ENCODE assay signal across 9 mouse cellular contexts in genomic region chr1:64757254-64757653, GRCm38 (mm10). TPM values are rescaled to one million over a fixed set of nuclear protein-coding genes. Genes with fewer than 3 reads are reported as not detected.
A peak's percentile ranks its signal among the peaks of the same experiment; 100 is the strongest.
DNase-seq lines count a peak whose midpoint lies in the region; ATAC-seq lines count a peak whose summit lies in the region.
"Had no signal": no experiment of that assay in that cellular context is flagged by ENCODE, and none has a peak within 500 bp of the region (broad histone marks: within the 10 kb centered on the region; RNA-seq: fewer than 3 reads in every experiment).

No protein-coding gene starts in this region.

- ATAC-seq in CD4-positive, CD25-positive, alpha-beta regulatory T cell, adult 4 months: no peak
- ATAC-seq: midbrain, embryonic 13.5 days had no signal

- intact Hi-C loops in heart, postnatal 10 days (cut with DNase I): no loop called here
- intact Hi-C loops in left cerebral cortex, postnatal 25 days (cut with DNase I): no loop called here

- peak; percentile 22 to 29 for DNase-seq in heart, adult 9 months (ENCODE audit: low spot score in 2 of 2)
- DNase-seq in heart, adult 8-10 months (ENCODE audit: low spot score): no peak
- DNase-seq in NIH3T3 (ENCODE audit: low read depth): peak; percentile 20
- DNase-seq in heart, postnatal 10 days: peak; percentile 43 to 44
- peak; percentile 53 for DNase-seq in lung, postnatal 14 days
- DNase-seq in MN1 (ENCODE audit: low spot score): no peak
- DNase-seq in left cerebral cortex, postnatal 25 days (ENCODE audit: low spot score in 2 of 2): no peak

RNA-seq across cellular contexts. Expression of gene Fzd5, which starts 19.7 kb away (rescaled TPM):
- total RNA-seq in heart, adult 8-10 months (2022): 1 to 10 TPM; 3.9 to 4.4 (median 4.3) TPM
- 1 to 10 TPM; 6.4 to 7.9 TPM for total RNA-seq in heart, postnatal 10 days (2021)
- under 1 TPM; 0.19 to 0.63 TPM for polyA plus RNA-seq in CD4-positive, CD25-positive, alpha-beta regulatory T cell, adult 4 months (2017; shearing (Covaris generic))
- 1 to 10 TPM; 1.0 to 1.2 TPM for total RNA-seq in left cerebral cortex, postnatal 25 days (2021)

Comparison
In these comparisons a context has a peak if more than half of its experiments do, and no peak if none do; other contexts are left out.
1. DNase-seq: peak in heart, adult 9 months (2 of 2), NIH3T3 (single experiment), heart, postnatal 10 days (2 of 2) and lung, postnatal 14 days (single experiment); none in heart, adult 8-10 months (single experiment), MN1 (single experiment) and left cerebral cortex, postnatal 25 days (0 of 2).